Mouse (Mus musculus): ENCODE results near the gene Rgs9. TPM values are rescaled to one million over a fixed set of nuclear protein-coding genes. Genes with fewer than 3 reads are reported as not detected.

Gene Rgs9
- total and polyA plus RNA-seq, 3 experiments, result 0.55 to 1.4 (median 1.2) TPM

GRCm38 (mm10) chr11:109210341-109210740 is 87.6 kb downstream of the Rgs9 start:
- Histone ChIP-seq H3K9ac (ENCODE audit: insufficient read depth, low read depth) (no peak overlapping the region), H3K9me3 (replicated peaks; ENCODE audit: low read length) (peaks cover 3% of the 10 kb centered on the region), H3K36me3 (replicated peaks in 1 of 2; ENCODE audit: control insufficient read depth in 1 of 2, insufficient read depth in 1 of 2, low read length in 1 of 2) (no peaks in the 10 kb centered on the region), H3K4me2 (ENCODE audit: insufficient read depth, low read depth, poor library complexity, severe bottlenecking) (no peak overlapping the region), H3K27ac (ENCODE audit: insufficient read depth, low read depth) (no peak overlapping the region), H3K79me2 (replicated peaks; ENCODE audit: control insufficient read depth, extremely low read depth, insufficient read depth, poor library complexity, severe bottlenecking) (no peaks in the 10 kb centered on the region), H3K27me3 (replicated peaks) (no peaks in the 10 kb centered on the region), H3K4me1 (ENCODE audit: control insufficient read depth in 1 of 2, insufficient read depth in 2 of 2) (peaks cover 4 to 22% of the 10 kb centered on the region in 2 experiments), H3K4me3 (replicated peaks in 1 of 3; ENCODE audit: low read depth in 2 of 3, low read length in 2 of 3, poor library complexity in 1 of 3) (no peak overlapping the region)
- in situ Hi-C loops (cut with MboI; ENCODE audit: low pct_ligation_motif_present, low pct_unique_long_range_greater_than_20kb, low sequenced_read_pairs) (no loop called here), dilution Hi-C loops (cut with MboI; ENCODE audit: extremely low pct_ligation_motif_present, extremely low pct_unique_long_range_greater_than_20kb, low sequenced_read_pairs) (no loop called here)
- no peak for DNase-seq (ENCODE audit: extremely low read depth)
- TF ChIP-seq ELF1 (IDR thresholded peaks at IDR 0.05; ENCODE audit: low read depth, low read length), result no peak
- TF ChIP-seq ZMIZ1 (IDR thresholded peaks at IDR 0.05; ENCODE audit: low read depth, low read length), result no peak
- no peak for TF ChIP-seq HCFC1 (IDR thresholded peaks at IDR 0.05; ENCODE audit: low read depth, low read length)
- TF ChIP-seq TBP (conservative IDR thresholded peaks at IDR 0.05; ENCODE audit: low read depth, low read length), result no peak
- TF ChIP-seq EP300 (IDR thresholded peaks at IDR 0.05; ENCODE audit: low read length), result no peak
- TF ChIP-seq IRF4 (IDR thresholded peaks at IDR 0.05; ENCODE audit: low read depth, low read length), result no peak
- TF ChIP-seq ZC3H11A (IDR thresholded peaks at IDR 0.05; ENCODE audit: low read depth, low read length), result no peak
- TF ChIP-seq MEF2A (IDR thresholded peaks at IDR 0.05; ENCODE audit: borderline replicate concordance, low read depth, low read length), result no peak

GRCm38 (mm10) chr11:109206732-109207131 is 91.2 kb downstream of the Rgs9 start:
- H3K27me3 ChIP-seq (replicated peaks), result no peaks in the 10 kb centered on the region
- no peaks in the 10 kb centered on the region for H3K36me3 ChIP-seq (replicated peaks in 1 of 2; ENCODE audit: control insufficient read depth in 1 of 2, insufficient read depth in 1 of 2, low read length in 1 of 2)
- H3K9ac ChIP-seq (ENCODE audit: insufficient read depth, low read depth), result no peak overlapping the region
- H3K9me3 ChIP-seq (replicated peaks; ENCODE audit: low read length), result peaks cover 1% of the 10 kb centered on the region
- no peak overlapping the region for H3K4me3 ChIP-seq (replicated peaks in 1 of 3; ENCODE audit: low read depth in 2 of 3, low read length in 2 of 3, poor library complexity in 1 of 3)
- no peak overlapping the region for H3K4me2 ChIP-seq (ENCODE audit: insufficient read depth, low read depth, poor library complexity, severe bottlenecking)
- H3K79me2 ChIP-seq (replicated peaks; ENCODE audit: control insufficient read depth, extremely low read depth, insufficient read depth, poor library complexity, severe bottlenecking), result no peaks in the 10 kb centered on the region
- peaks cover 9 to 42% of the 10 kb centered on the region in 2 experiments for H3K4me1 ChIP-seq (ENCODE audit: control insufficient read depth in 1 of 2, insufficient read depth in 2 of 2)
- in situ Hi-C loops (cut with MboI; ENCODE audit: low pct_ligation_motif_present, low pct_unique_long_range_greater_than_20kb, low sequenced_read_pairs) (no loop called here), dilution Hi-C loops (cut with MboI; ENCODE audit: extremely low pct_ligation_motif_present, extremely low pct_unique_long_range_greater_than_20kb, low sequenced_read_pairs) (no loop called here)
- DNase-seq (ENCODE audit: extremely low read depth), result no peak
- TF ChIP-seq SMC3 (IDR thresholded peaks at IDR 0.05; ENCODE audit: low read depth, low read length) (no peak), RAD21 (IDR thresholded peaks at IDR 0.05; ENCODE audit: low read depth, low read length) (no peak), CHD2 (IDR thresholded peaks at IDR 0.05; ENCODE audit: low read length) (no peak), USF1 (IDR thresholded peaks at IDR 0.05; ENCODE audit: low read depth, low read length) (no peak), POLR2A (IDR thresholded peaks at IDR 0.05; ENCODE audit: low read depth, low read length) (no peak), USF2 (conservative IDR thresholded peaks at IDR 0.05; ENCODE audit: low read depth, low read length) (no peak), EP300 (IDR thresholded peaks at IDR 0.05; ENCODE audit: low read length) (no peak), POLR2AphosphoS2 (IDR thresholded peaks at IDR 0.05; ENCODE audit: low read depth, low read length) (no peak), GABPA (IDR thresholded peaks at IDR 0.05; ENCODE audit: insufficient replicate concordance, low read depth, low read length) (no peak), RCOR1 (conservative IDR thresholded peaks at IDR 0.05; ENCODE audit: low read depth, low read length) (no peak), MAX (IDR thresholded peaks at IDR 0.05; ENCODE audit: low read length) (no peak), BHLHE40 (IDR thresholded peaks at IDR 0.05; ENCODE audit: low read depth, low read length) (no peak), SIN3A (IDR thresholded peaks at IDR 0.05; ENCODE audit: low read length) (no peak), KAT2A (IDR thresholded peaks at IDR 0.05; ENCODE audit: insufficient replicate concordance, low read length) (no peak), JUN (IDR thresholded peaks at IDR 0.05; ENCODE audit: insufficient read depth, low read depth, low read length) (no peak), UBTF (IDR thresholded peaks at IDR 0.05; ENCODE audit: low read depth, low read length) (no peak)
- no peak overlapping the region for H3K27ac ChIP-seq (ENCODE audit: insufficient read depth, low read depth)

All from CH12.LX (cell line).